Mouse (Mus musculus): ENCODE data around the gene Rnf135. TPM values are rescaled to one million over a fixed set of nuclear protein-coding genes. Genes with fewer than 3 reads are reported as not detected.

The Rnf135 gene
- polyA plus RNA-seq, 1 experiment: 4.9 TPM

GRCm38 (mm10) chr11:80193827-80194226 lies 10.2 kb downstream of the Rnf135 start:
- H3K27ac ChIP-seq (ENCODE audit: control insufficient read depth, insufficient read depth, low read length): no peak overlapping the region
- 96% methylated on average over 4 of the region's 4 CpGs for WGBS
- no peaks in the 10 kb centered on the region for H3K36me3 ChIP-seq (ENCODE audit: control insufficient read depth, insufficient read depth, low read length)
- no peaks in the 10 kb centered on the region for H3K27me3 ChIP-seq (ENCODE audit: control insufficient read depth, insufficient read depth, low read length)
- TF ChIP-seq POLR2A (IDR thresholded peaks at IDR 0.05; ENCODE audit: control insufficient read depth, extremely low read depth, insufficient read depth, low read length, poor library complexity): no peak
- no peak for TF ChIP-seq CTCF (IDR thresholded peaks at IDR 0.05; ENCODE audit: borderline replicate concordance, control insufficient read depth, extremely low read depth, insufficient read depth, low read length, poor library complexity)
- no peak for DNase-seq
- no peaks in the 10 kb centered on the region for H3K4me1 ChIP-seq (replicated peaks; ENCODE audit: control insufficient read depth, insufficient read depth, low read length)
- H3K4me3 ChIP-seq (ENCODE audit: control insufficient read depth, insufficient read depth, low read length): no peak overlapping the region

GRCm38 (mm10) chr11:80196351-80196750 lies 12.7 kb downstream of the Rnf135 start:
- TF ChIP-seq CTCF (IDR thresholded peaks at IDR 0.05; ENCODE audit: borderline replicate concordance, control insufficient read depth, extremely low read depth, insufficient read depth, low read length, poor library complexity) (no peak), POLR2A (IDR thresholded peaks at IDR 0.05; ENCODE audit: control insufficient read depth, extremely low read depth, insufficient read depth, low read length, poor library complexity) (no peak)
- WGBS: 81% methylated on average over 7 of the region's 7 CpGs

DNA sequence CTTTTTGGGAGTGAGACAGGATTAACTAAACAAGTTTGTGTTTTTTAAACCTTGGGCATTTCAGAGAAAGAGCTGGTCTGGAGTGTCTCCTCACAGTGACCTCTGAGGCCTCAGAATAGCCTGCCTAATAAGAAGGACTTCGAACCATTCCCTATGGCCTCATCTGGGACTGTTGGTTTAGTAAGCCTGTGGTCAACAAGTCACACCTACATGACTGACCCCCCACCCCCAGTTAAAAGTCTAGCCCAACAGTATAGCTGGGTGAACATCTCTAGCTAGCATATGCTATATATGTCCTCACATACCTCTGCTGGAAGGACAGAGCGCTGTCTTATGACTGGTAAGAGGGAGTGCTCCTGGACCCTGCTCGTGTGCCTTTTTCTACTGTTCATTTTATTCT lies 15.7 kb downstream of the Rnf135 start:
- Histone ChIP-seq H3K27me3 (ENCODE audit: control insufficient read depth, insufficient read depth, low read length) (no peaks in the 10 kb centered on the region), H3K27ac (ENCODE audit: control insufficient read depth, insufficient read depth, low read length) (no peak overlapping the region), H3K4me3 (ENCODE audit: control insufficient read depth, insufficient read depth, low read length) (no peak overlapping the region), H3K4me1 (replicated peaks; ENCODE audit: control insufficient read depth, insufficient read depth, low read length) (no peaks in the 10 kb centered on the region), H3K36me3 (ENCODE audit: control insufficient read depth, insufficient read depth, low read length) (no peaks in the 10 kb centered on the region)
- WGBS: 93% methylated on average over 3 of the region's 3 CpGs
- TF ChIP-seq CTCF (IDR thresholded peaks at IDR 0.05; ENCODE audit: borderline replicate concordance, control insufficient read depth, extremely low read depth, insufficient read depth, low read length, poor library complexity): no peak
- no peak for TF ChIP-seq POLR2A (IDR thresholded peaks at IDR 0.05; ENCODE audit: control insufficient read depth, extremely low read depth, insufficient read depth, low read length, poor library complexity)
- DNase-seq: no peak

More at GRCm38 (mm10) chr11:80196351-80196750, 12.7 kb downstream of the Rnf135 start:
- Histone ChIP-seq H3K36me3 (ENCODE audit: control insufficient read depth, insufficient read depth, low read length) (no peaks in the 10 kb centered on the region), H3K27me3 (ENCODE audit: control insufficient read depth, insufficient read depth, low read length) (no peaks in the 10 kb centered on the region), H3K4me3 (ENCODE audit: control insufficient read depth, insufficient read depth, low read length) (no peak overlapping the region), H3K4me1 (replicated peaks; ENCODE audit: control insufficient read depth, insufficient read depth, low read length) (no peaks in the 10 kb centered on the region), H3K27ac (ENCODE audit: control insufficient read depth, insufficient read depth, low read length) (no peak overlapping the region)
- DNase-seq: no peak

- TF ChIP-seq POLR2A (IDR thresholded peaks at IDR 0.05; ENCODE audit: control insufficient read depth, extremely low read depth, insufficient read depth, low read length, poor library complexity) (no peak), CTCF (IDR thresholded peaks at IDR 0.05; ENCODE audit: borderline replicate concordance, control insufficient read depth, extremely low read depth, insufficient read depth, low read length, poor library complexity) (no peak)
- Histone ChIP-seq H3K4me3 (ENCODE audit: control insufficient read depth, insufficient read depth, low read length) (no peak overlapping the region), H3K4me1 (replicated peaks; ENCODE audit: control insufficient read depth, insufficient read depth, low read length) (no peaks in the 10 kb centered on the region), H3K27me3 (ENCODE audit: control insufficient read depth, insufficient read depth, low read length) (no peaks in the 10 kb centered on the region), H3K36me3 (ENCODE audit: control insufficient read depth, insufficient read depth, low read length) (no peaks in the 10 kb centered on the region), H3K27ac (ENCODE audit: control insufficient read depth, insufficient read depth, low read length) (no peak overlapping the region)
- DNase-seq: no peak
- WGBS: 97% methylated on average over 2 of the region's 2 CpGs
Observed at GRCm38 (mm10) chr11:80199773-80200172, 16.1 kb downstream of the Rnf135 start.

DNA sequence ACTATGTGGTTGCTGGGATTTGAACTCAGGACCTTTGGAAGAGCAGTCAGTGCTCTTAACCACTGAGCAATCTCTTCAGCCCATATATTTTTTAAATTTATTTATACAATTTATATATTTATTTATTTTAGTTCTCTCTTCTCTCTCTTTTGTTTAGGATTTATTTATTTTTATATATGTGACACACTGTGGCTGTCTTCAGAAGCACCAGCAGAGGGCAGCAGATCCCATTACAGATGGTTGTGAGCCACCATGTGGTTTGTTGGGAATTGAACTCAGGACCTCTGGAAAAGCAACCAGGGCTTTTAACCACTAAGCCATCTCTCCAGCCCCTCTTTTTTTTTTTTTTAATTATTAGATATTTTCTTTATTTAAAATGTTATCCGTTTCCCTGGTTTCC lies 16.7 kb downstream of the Rnf135 start:
- Histone ChIP-seq H3K4me1 (replicated peaks; ENCODE audit: control insufficient read depth, insufficient read depth, low read length) (no peaks in the 10 kb centered on the region), H3K27me3 (ENCODE audit: control insufficient read depth, insufficient read depth, low read length) (no peaks in the 10 kb centered on the region), H3K4me3 (ENCODE audit: control insufficient read depth, insufficient read depth, low read length) (no peak overlapping the region), H3K27ac (ENCODE audit: control insufficient read depth, insufficient read depth, low read length) (no peak overlapping the region), H3K36me3 (ENCODE audit: control insufficient read depth, insufficient read depth, low read length) (no peaks in the 10 kb centered on the region)
- 85% methylated on average over 1 of the region's 1 CpGs for WGBS
- DNase-seq: peak; percentile 22
- no peak for TF ChIP-seq POLR2A (IDR thresholded peaks at IDR 0.05; ENCODE audit: control insufficient read depth, extremely low read depth, insufficient read depth, low read length, poor library complexity)
- TF ChIP-seq CTCF (IDR thresholded peaks at IDR 0.05; ENCODE audit: borderline replicate concordance, control insufficient read depth, extremely low read depth, insufficient read depth, low read length, poor library complexity): no peak

GRCm38 (mm10) chr11:80202296-80202695 lies 18.6 kb downstream of the Rnf135 start:
- WGBS: 89% methylated on average over 6 of the region's 6 CpGs
- H3K4me1 ChIP-seq (replicated peaks; ENCODE audit: control insufficient read depth, insufficient read depth, low read length): no peaks in the 10 kb centered on the region
- TF ChIP-seq POLR2A (IDR thresholded peaks at IDR 0.05; ENCODE audit: control insufficient read depth, extremely low read depth, insufficient read depth, low read length, poor library complexity): no peak
- no peak for TF ChIP-seq CTCF (IDR thresholded peaks at IDR 0.05; ENCODE audit: borderline replicate concordance, control insufficient read depth, extremely low read depth, insufficient read depth, low read length, poor library complexity)
- H3K27me3 ChIP-seq (ENCODE audit: control insufficient read depth, insufficient read depth, low read length): no peaks in the 10 kb centered on the region
- H3K4me3 ChIP-seq (ENCODE audit: control insufficient read depth, insufficient read depth, low read length): no peak overlapping the region
- DNase-seq: no peak
- no peaks in the 10 kb centered on the region for H3K36me3 ChIP-seq (ENCODE audit: control insufficient read depth, insufficient read depth, low read length)
- no peak overlapping the region for H3K27ac ChIP-seq (ENCODE audit: control insufficient read depth, insufficient read depth, low read length)

DNA sequence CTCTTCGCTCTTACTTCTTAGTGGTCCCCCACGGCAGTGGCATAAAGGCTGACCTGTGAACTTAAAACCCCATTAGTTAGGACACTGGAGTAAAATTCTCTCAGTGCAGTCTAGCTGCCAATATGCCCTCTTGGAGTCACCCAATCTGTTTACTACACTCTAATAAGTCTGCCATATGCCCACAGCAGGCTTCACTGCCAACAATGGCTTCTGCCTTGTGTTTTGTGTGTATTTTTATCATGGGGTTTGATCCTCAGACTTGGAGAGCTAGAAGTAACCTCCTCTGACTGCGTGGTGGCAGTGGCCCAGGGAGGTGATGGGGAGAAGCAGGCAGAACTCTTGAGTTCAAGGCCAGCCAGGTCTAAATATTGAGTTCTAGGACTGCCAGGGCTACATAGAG lies 20.4 kb downstream of the Rnf135 start:
- no peak overlapping the region for H3K4me3 ChIP-seq (ENCODE audit: control insufficient read depth, insufficient read depth, low read length)
- no peaks in the 10 kb centered on the region for H3K36me3 ChIP-seq (ENCODE audit: control insufficient read depth, insufficient read depth, low read length)
- no peaks in the 10 kb centered on the region for H3K27me3 ChIP-seq (ENCODE audit: control insufficient read depth, insufficient read depth, low read length)
- no peak for TF ChIP-seq POLR2A (IDR thresholded peaks at IDR 0.05; ENCODE audit: control insufficient read depth, extremely low read depth, insufficient read depth, low read length, poor library complexity)
- no peak for TF ChIP-seq CTCF (IDR thresholded peaks at IDR 0.05; ENCODE audit: borderline replicate concordance, control insufficient read depth, extremely low read depth, insufficient read depth, low read length, poor library complexity)
- no peaks in the 10 kb centered on the region for H3K4me1 ChIP-seq (replicated peaks; ENCODE audit: control insufficient read depth, insufficient read depth, low read length)
- no peak for DNase-seq
- no peak overlapping the region for H3K27ac ChIP-seq (ENCODE audit: control insufficient read depth, insufficient read depth, low read length)
- 96% methylated on average over 3 of the region's 3 CpGs for WGBS
